Mouse (Mus musculus) liver, embryonic 16.5 days (tissue): ENCODE measurements around the gene Fadd. TPM values are rescaled to one million over a fixed set of nuclear protein-coding genes. Genes with fewer than 3 reads are reported as not detected.
A peak's percentile ranks its signal among the peaks of the same experiment; 100 is the strongest.

Source experiments
- ATAC-seq: fragments of 200-750 bp; cut with Nextera tagmentation; 2 replicates; pipeline ENCODE4 v1.8.0; 2017; ENCODE audit warnings: low read depth, mild to moderate bottlenecking, moderate number of reproducible peaks, moderate library complexity
- H3K27ac ChIP-seq: fragments of 300-500 bp; sonication (generic); 2 replicates; pipeline ENCODE4 v1.5.1; 2014; ENCODE audit warnings: mild to moderate bottlenecking, low read length
- H3K27me3 ChIP-seq: fragments of 300-500 bp; sonication (generic); 2 replicates; pipeline ENCODE4 v1.6.1; 2014; ENCODE audit warnings: low read depth, low read length, mixed read lengths; ENCODE audit not compliant: control insufficient read depth, insufficient read depth
- H3K36me3 ChIP-seq: fragments of 300-500 bp; sonication (generic); 2 replicates; pipeline ENCODE4 v1.6.1; 2014; ENCODE audit warnings: mild to moderate bottlenecking; ENCODE audit not compliant: control insufficient read depth, insufficient read depth
- H3K4me1 ChIP-seq: fragments of 300-500 bp; sonication (generic); 2 replicates; pipeline ENCODE4 v1.6.1; 2014; ENCODE audit warnings: low read depth, low read length, mixed read lengths; ENCODE audit not compliant: control insufficient read depth
- H3K4me2 ChIP-seq: fragments of 300-500 bp; sonication (generic); 2 replicates; pipeline ENCODE4 v1.6.1; 2014; ENCODE audit warnings: low read depth, low read length, mixed read lengths
- H3K4me3 ChIP-seq: fragments of 300-500 bp; sonication (generic); 2 replicates; pipeline ENCODE4 v1.5.1; 2014; ENCODE audit warnings: low read depth, mild to moderate bottlenecking, low read length
- H3K9ac ChIP-seq: fragments of 300-500 bp; sonication (generic); 2 replicates; pipeline ENCODE4 v1.6.1; 2014; ENCODE audit warnings: low read depth, low read length
- H3K9me3 ChIP-seq: fragments of 300-500 bp; sonication (generic); replicated peaks from 2 replicates; pipeline ENCODE4 v1.6.1; 2016; ENCODE audit warnings: low read length; ENCODE audit not compliant: control insufficient read depth
- WGBS: fragments of 180-500 bp; shearing (Covaris S2); extraction: QIAGEN DNeasy Blood & Tissue Kit; methylation state at CpG from one replicate; pipeline ENCODE4 v1.1.7; 2014; ENCODE audit not compliant: insufficient replicate concordance; 5-methylcytosine and 5-hydroxymethylcytosine counted together
- polyA plus RNA-seq: library from polyadenylated mRNA; unstranded; fragments of >200 nt; fragmentation: Nextera tagmentation; extraction: Ambion mirVana; gene quantifications from 2 replicates; pipeline ENCODE4 v1.2.1, GENCODE M21; 2015

Gene Fadd
- polyA plus RNA-seq: 3.8 and 4.0 TPM in 2 replicates

DNA sequence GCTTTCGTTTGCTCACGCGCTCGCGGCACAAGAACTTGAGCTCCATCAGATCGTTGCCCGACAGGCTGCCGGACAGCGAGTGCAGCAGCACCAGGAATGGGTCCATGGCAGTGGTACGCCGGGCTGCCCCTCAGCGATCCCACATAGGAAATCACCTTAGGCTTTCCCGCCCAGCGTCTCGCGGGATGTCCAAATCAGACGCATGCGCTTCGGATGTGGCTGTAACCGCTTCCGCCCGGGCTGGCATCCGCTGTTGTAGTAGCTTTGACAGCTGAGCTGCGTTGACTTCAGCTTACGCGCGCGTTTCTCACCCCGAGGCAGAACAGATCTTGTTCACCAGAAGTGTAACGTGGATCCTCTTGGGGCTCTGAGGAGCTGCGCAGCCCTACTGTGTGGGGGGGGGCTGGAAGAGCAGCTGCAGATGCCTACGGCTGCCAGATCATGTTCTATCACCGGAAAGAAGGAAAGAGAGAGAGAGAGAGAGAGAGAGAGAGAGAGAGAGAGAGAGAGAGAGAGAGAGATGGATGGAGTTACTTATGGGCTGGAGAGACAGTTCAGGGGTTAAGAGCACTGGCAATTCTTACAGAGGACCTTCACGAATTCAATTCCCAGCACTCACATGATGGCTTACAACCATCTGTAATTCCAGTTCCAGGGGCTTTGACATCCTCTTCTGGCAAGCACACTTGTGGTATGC, at the start of gene Fadd:
Fadd (minus strand) TSS at position 180 of the 697 bp plus-strand sequence.
- WGBS: 1% methylated on average over 34 of the region's 34 CpGs
- Histone ChIP-seq H3K4me3 (peak within 1 kb of the TSS; percentile 82), H3K27me3 (no peaks in the 10 kb centered on the region), H3K4me1 (peaks cover 12% of the 10 kb centered on the region), H3K27ac (peak within 1 kb of the TSS; percentile 88), H3K9me3 (no peaks in the 10 kb centered on the region), H3K36me3 (no peaks in the 10 kb centered on the region), H3K4me2 (peak within 1 kb of the TSS; percentile 85), H3K9ac (peak within 1 kb of the TSS; percentile 72)
- peak; percentile 78 for ATAC-seq

- no peaks in the 10 kb centered on the region for H3K36me3 ChIP-seq
- H3K27ac ChIP-seq: no peak overlapping the region
- H3K4me1 ChIP-seq: no peaks in the 10 kb centered on the region; the same call in 1 of the 2 replicates
- ATAC-seq: no peak
- 36% methylated on average over 3 of the region's 3 CpGs for WGBS
- H3K4me3 ChIP-seq: no peak overlapping the region
- H3K9ac ChIP-seq: no peak overlapping the region
- no peaks in the 10 kb centered on the region for H3K27me3 ChIP-seq
- H3K9me3 ChIP-seq: no peaks in the 10 kb centered on the region
- no peak overlapping the region for H3K4me2 ChIP-seq
Measured at GRCm38 (mm10) chr7:144630622-144631021, 48.4 kb upstream of the Fadd start.

- WGBS: 29% methylated on average over 3 of the region's 3 CpGs
Measured at GRCm38 (mm10) chr7:144628334-144628915, 46.2 kb upstream of the Fadd start.

GRCm38 (mm10) chr7:144627606-144628333, 45.5 kb upstream of the Fadd start:
- Histone ChIP-seq H3K4me2 (no peak overlapping the region), H3K9me3 (no peaks in the 10 kb centered on the region), H3K9ac (no peak overlapping the region), H3K27ac (no peak overlapping the region), H3K36me3 (no peaks in the 10 kb centered on the region), H3K4me3 (no peak overlapping the region), H3K4me1 (no peaks in the 10 kb centered on the region), H3K27me3 (no peaks in the 10 kb centered on the region)
- no peak for ATAC-seq
- 49% methylated on average over 13 of the region's 13 CpGs for WGBS

More at GRCm38 (mm10) chr7:144628334-144628915, 46.2 kb upstream of the Fadd start:
- Histone ChIP-seq H3K36me3 (no peaks in the 10 kb centered on the region), H3K27me3 (no peaks in the 10 kb centered on the region), H3K27ac (no peak overlapping the region), H3K9me3 (no peaks in the 10 kb centered on the region), H3K4me1 (no peaks in the 10 kb centered on the region), H3K9ac (no peak overlapping the region), H3K4me3 (no peak overlapping the region), H3K4me2 (no peak overlapping the region)
- no peak for ATAC-seq

GRCm38 (mm10) chr7:144626042-144626441, 43.8 kb upstream of the Fadd start:
- no peak overlapping the region for H3K4me3 ChIP-seq
- H3K4me1 ChIP-seq: no peaks in the 10 kb centered on the region
- no peaks in the 10 kb centered on the region for H3K27me3 ChIP-seq
- H3K4me2 ChIP-seq: no peak overlapping the region
- no peak for ATAC-seq
- no peaks in the 10 kb centered on the region for H3K36me3 ChIP-seq
- no peaks in the 10 kb centered on the region for H3K9me3 ChIP-seq
- H3K27ac ChIP-seq: no peak overlapping the region
- no peak overlapping the region for H3K9ac ChIP-seq
- WGBS: 56% methylated on average over 2 of the region's 2 CpGs

DNA sequence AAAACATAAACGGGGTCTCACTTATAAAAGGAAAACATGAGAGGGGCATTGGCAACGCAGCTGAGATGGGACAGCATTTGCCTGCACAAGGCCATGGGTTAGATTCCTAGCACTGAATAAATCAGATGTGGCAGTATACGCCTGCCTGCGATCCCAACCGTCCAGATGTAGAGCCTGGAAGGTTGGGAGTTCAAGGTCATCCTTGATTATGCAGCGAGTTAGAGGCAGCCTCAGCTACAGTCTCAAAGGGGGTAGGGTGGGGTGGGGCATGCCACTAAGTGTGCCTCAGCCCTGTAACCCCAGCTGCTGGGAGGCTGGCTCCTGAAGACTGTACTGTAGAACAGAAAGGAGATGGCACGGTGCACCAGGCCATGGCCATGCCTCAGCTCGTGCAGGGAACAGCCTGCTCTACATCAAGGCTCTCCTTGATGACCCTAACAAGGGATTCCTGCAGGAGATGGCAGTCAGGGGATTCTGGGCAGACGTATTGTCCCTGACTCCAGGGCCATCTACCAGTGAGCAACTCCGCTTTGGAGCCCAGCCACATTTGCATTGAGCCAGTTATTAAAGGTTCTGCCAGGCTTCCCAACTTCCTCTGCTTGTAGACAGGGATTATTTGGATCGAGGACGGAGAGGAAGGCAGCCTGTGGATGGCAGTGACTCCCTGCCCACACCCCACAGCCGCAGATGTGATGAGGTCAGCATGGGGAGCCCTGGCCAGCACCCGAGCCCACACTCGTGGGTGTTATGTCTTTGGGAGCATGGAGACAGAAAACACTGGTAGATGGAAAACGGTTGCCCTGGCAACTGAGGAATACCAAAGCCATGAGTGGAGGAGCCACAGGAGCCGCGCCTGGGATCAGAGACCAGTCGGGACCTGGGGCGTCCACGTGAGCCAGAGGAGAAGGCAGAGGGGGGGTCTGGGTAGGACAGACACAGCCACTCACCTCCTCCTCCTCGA, 38.7 kb upstream of the Fadd start:
- 61% methylated on average over 22 of the region's 22 CpGs for WGBS
- Histone ChIP-seq H3K9ac (no peak overlapping the region), H3K4me3 (no peak overlapping the region), H3K27ac (no peak overlapping the region), H3K4me2 (no peak overlapping the region), H3K36me3 (no peaks in the 10 kb centered on the region), H3K9me3 (no peaks in the 10 kb centered on the region), H3K4me1 (no peaks in the 10 kb centered on the region), H3K27me3 (no peaks in the 10 kb centered on the region)
- no peak for ATAC-seq

GRCm38 (mm10) chr7:144620315-144620714, 38.1 kb upstream of the Fadd start:
- H3K27me3 ChIP-seq: no peaks in the 10 kb centered on the region
- H3K4me3 ChIP-seq: no peak overlapping the region
- no peak overlapping the region for H3K9ac ChIP-seq
- no peaks in the 10 kb centered on the region for H3K9me3 ChIP-seq
- no peak overlapping the region for H3K27ac ChIP-seq
- H3K4me1 ChIP-seq: no peaks in the 10 kb centered on the region
- no peak overlapping the region for H3K4me2 ChIP-seq
- H3K36me3 ChIP-seq: no peaks in the 10 kb centered on the region
- ATAC-seq: no peak

- Histone ChIP-seq H3K27ac (no peak overlapping the region), H3K9ac (no peak overlapping the region), H3K4me3 (no peak overlapping the region), H3K36me3 (no peaks in the 10 kb centered on the region), H3K4me2 (no peak overlapping the region), H3K9me3 (no peaks in the 10 kb centered on the region), H3K4me1 (no peaks in the 10 kb centered on the region), H3K27me3 (no peaks in the 10 kb centered on the region)
- ATAC-seq: no peak
- WGBS: 65% methylated on average over 6 of the region's 6 CpGs
Measured at GRCm38 (mm10) chr7:144615343-144615742, 33.1 kb upstream of the Fadd start.
